Mouse (Mus musculus): Measurements from ENCODE around the gene Pdha1. TPM values are rescaled to one million over a fixed set of nuclear protein-coding genes. Genes with fewer than 3 reads are reported as not detected.
A peak's percentile ranks its signal among the peaks of the same experiment; 100 is the strongest.

Gene Pdha1
- total RNA-seq (2012; rRNA removed): 159 and 160 TPM in 2 replicates

DNA sequence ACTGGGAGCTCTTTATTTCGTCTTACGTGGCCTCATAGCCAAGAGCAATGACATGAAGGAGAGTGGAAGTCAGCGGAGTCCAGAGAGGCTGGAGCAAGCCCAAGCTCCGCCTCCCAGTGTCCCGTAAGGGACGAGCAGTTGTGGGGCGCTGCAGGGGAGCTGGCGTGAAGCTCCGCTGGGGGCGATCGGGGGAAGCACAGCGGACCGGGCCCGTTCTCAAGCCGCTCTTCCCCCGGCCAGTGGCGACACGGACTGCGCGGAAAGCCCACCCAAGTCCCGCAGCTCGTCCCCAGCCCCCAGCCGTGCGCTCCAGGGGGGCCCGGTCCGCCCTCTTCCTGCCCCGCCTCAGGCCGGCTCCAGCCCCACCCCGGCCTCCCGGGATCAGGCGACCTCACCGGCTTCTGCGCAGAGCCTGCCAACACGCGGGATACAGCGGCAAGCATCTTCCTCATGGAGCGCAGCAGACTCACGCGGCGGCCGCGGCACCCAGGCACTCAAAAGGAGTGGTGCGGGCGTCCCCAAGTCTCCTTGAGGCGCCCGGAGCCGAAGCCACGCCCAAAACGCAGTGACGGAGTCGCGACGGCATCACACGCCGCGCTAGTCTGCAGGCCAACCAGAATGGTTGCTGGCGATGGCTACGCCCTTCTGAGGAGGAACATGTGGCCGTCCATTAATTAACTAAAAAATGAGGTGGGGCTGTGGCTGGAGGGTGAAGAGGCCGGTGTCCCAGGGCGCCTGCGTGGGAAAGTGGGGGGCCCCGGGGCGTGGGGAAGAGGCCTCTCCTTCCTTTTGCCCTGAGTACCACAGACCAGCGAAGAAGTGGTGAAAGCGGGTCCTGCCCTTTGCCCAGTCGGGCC is at the start of gene Pdha1:
Gene Pdha1, minus strand, starts transcription at position 553 of the 857 bp plus-strand sequence.
- H3K4me3 ChIP-seq (ENCODE audit: insufficient read depth in 1 of 2, low read depth in 1 of 2, low read length in 2 of 2, poor library complexity in 1 of 2, severe bottlenecking in 1 of 2): peak within 1 kb of the TSS; percentile 90
- peak; percentile 52 for DNase-seq (ENCODE audit: low read depth, low spot score)
- H3K9me3 ChIP-seq (ENCODE audit: control insufficient read depth, insufficient read depth, low read depth, low read length): no peaks in the 10 kb centered on the region
- TF ChIP-seq CHD2 (IDR thresholded peaks at IDR 0.05; ENCODE audit: low read depth, low read length) (no peak), ZNF384 (IDR thresholded peaks at IDR 0.05; ENCODE audit: low read depth, low read length) (no peak), MAFK (IDR thresholded peaks at IDR 0.05; ENCODE audit: insufficient read depth, low read depth, low read length) (no peak), ZC3H11A (IDR thresholded peaks at IDR 0.05; ENCODE audit: borderline replicate concordance, low read depth, low read length) (no peak), HCFC1 (IDR thresholded peaks at IDR 0.05; ENCODE audit: borderline replicate concordance, insufficient read depth, low read length) (no peak)
- in situ Hi-C loops (cut with MboI; ENCODE audit: low sequenced_read_pairs in 2 of 2, unreplicated experiment in 2 of 2): no loop called here
- peaks cover 0 to 8% of the 10 kb centered on the region in 2 experiments; a peak in 2 of 4 replicates for H3K4me1 ChIP-seq (ENCODE audit: control insufficient read depth in 2 of 2, insufficient read depth in 2 of 2, low read length in 2 of 2, poor library complexity in 1 of 2)
- H3K9ac ChIP-seq (ENCODE audit: insufficient read depth, low read depth, low read length, poor library complexity, severe bottlenecking): peak within 1 kb of the TSS; percentile 90
- peak within 1 kb of the TSS; percentile 97 for H3K27ac ChIP-seq (ENCODE audit: insufficient read depth, low read depth, low read length, poor library complexity, severe bottlenecking)
- no peaks in the 10 kb centered on the region for H3K36me3 ChIP-seq (ENCODE audit: control insufficient read depth, insufficient read depth, low read length, poor library complexity, severe bottlenecking)

DNA sequence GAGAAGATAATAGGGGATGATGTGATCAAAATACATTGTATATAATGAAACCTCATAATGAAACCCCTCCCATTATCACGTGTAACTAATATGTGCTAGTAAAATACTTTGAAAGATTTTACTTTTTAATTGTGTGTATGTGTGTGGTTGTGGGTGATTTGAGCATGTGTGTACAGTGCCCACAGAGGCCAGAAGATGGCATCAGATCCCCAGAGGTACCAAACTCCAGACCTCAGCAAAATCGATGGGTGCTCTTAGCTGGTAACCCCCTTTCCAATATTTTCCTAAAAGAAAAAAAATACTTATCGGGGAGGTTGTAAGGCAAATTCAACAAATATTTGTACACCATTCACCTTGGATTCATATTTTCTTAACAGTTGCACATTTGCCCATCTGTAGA is 40.8 kb upstream of the Pdha1 start:
- DNase-seq (ENCODE audit: low read depth, low spot score): no peak
- in situ Hi-C loops (cut with MboI; ENCODE audit: low sequenced_read_pairs in 2 of 2, unreplicated experiment in 2 of 2): loop anchor here in 1 of 2 experiments (25.0 kb wide), 2 partner anchors 433 to 858 kb away; no protein-coding TSS in a partner anchor

DNA sequence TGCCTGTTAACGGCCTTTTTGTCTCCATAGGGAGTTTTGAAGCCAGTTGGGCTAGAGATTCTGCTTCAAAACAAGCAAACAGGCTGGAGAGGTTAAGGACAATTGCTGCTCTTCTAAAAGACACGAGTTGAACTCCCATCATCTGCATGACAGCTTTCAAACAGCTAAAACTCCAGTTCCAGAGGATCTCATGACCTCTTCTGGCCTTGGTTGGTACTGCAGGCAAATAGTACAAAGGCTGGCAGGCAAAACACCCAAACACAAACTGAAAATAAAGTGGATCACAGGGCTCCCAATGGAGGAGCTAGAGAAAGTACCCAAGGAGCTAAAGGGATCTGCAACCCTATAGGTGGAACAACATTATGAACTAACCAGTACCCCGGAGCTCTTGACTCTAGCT is 31.9 kb upstream of the Pdha1 start:
- in situ Hi-C loops (cut with MboI; ENCODE audit: low sequenced_read_pairs in 2 of 2, unreplicated experiment in 2 of 2): no loop called here
- H3K4me3 ChIP-seq (ENCODE audit: insufficient read depth in 1 of 2, low read depth in 1 of 2, low read length in 2 of 2, poor library complexity in 1 of 2, severe bottlenecking in 1 of 2): no peak overlapping the region
- H3K9me3 ChIP-seq (ENCODE audit: control insufficient read depth, insufficient read depth, low read depth, low read length): no peaks in the 10 kb centered on the region
- no peaks in the 10 kb centered on the region for H3K36me3 ChIP-seq (ENCODE audit: control insufficient read depth, insufficient read depth, low read length, poor library complexity, severe bottlenecking)
- DNase-seq (ENCODE audit: low read depth, low spot score): peak; percentile 40
- H3K4me1 ChIP-seq (ENCODE audit: control insufficient read depth in 2 of 2, insufficient read depth in 2 of 2, low read length in 2 of 2, poor library complexity in 1 of 2): no peaks in the 10 kb centered on the region
- TF ChIP-seq ZC3H11A (IDR thresholded peaks at IDR 0.05; ENCODE audit: borderline replicate concordance, low read depth, low read length) (peak; percentile 55), ZNF384 (IDR thresholded peaks at IDR 0.05; ENCODE audit: low read depth, low read length) (no peak)
- H3K27ac ChIP-seq (ENCODE audit: insufficient read depth, low read depth, low read length, poor library complexity, severe bottlenecking): no peak overlapping the region
- no peak overlapping the region for H3K9ac ChIP-seq (ENCODE audit: insufficient read depth, low read depth, low read length, poor library complexity, severe bottlenecking)

More for the DNA sequence above, 40.8 kb upstream of the Pdha1 start:
- H3K4me3 ChIP-seq (ENCODE audit: insufficient read depth in 1 of 2, low read depth in 1 of 2, low read length in 2 of 2, poor library complexity in 1 of 2, severe bottlenecking in 1 of 2): no peak overlapping the region
- H3K9me3 ChIP-seq (ENCODE audit: control insufficient read depth, insufficient read depth, low read depth, low read length): no peaks in the 10 kb centered on the region
- H3K27ac ChIP-seq (ENCODE audit: insufficient read depth, low read depth, low read length, poor library complexity, severe bottlenecking): no peak overlapping the region
- no peak overlapping the region for H3K9ac ChIP-seq (ENCODE audit: insufficient read depth, low read depth, low read length, poor library complexity, severe bottlenecking)
- H3K4me1 ChIP-seq (ENCODE audit: control insufficient read depth in 2 of 2, insufficient read depth in 2 of 2, low read length in 2 of 2, poor library complexity in 1 of 2): no peaks in the 10 kb centered on the region
- H3K36me3 ChIP-seq (ENCODE audit: control insufficient read depth, insufficient read depth, low read length, poor library complexity, severe bottlenecking): no peaks in the 10 kb centered on the region
- TF ChIP-seq ZC3H11A (IDR thresholded peaks at IDR 0.05; ENCODE audit: borderline replicate concordance, low read depth, low read length) (no peak), MAFK (IDR thresholded peaks at IDR 0.05; ENCODE audit: insufficient read depth, low read depth, low read length) (peak; percentile 78), HCFC1 (IDR thresholded peaks at IDR 0.05; ENCODE audit: borderline replicate concordance, insufficient read depth, low read length) (no peak), CHD2 (IDR thresholded peaks at IDR 0.05; ENCODE audit: low read depth, low read length) (no peak)

DNA sequence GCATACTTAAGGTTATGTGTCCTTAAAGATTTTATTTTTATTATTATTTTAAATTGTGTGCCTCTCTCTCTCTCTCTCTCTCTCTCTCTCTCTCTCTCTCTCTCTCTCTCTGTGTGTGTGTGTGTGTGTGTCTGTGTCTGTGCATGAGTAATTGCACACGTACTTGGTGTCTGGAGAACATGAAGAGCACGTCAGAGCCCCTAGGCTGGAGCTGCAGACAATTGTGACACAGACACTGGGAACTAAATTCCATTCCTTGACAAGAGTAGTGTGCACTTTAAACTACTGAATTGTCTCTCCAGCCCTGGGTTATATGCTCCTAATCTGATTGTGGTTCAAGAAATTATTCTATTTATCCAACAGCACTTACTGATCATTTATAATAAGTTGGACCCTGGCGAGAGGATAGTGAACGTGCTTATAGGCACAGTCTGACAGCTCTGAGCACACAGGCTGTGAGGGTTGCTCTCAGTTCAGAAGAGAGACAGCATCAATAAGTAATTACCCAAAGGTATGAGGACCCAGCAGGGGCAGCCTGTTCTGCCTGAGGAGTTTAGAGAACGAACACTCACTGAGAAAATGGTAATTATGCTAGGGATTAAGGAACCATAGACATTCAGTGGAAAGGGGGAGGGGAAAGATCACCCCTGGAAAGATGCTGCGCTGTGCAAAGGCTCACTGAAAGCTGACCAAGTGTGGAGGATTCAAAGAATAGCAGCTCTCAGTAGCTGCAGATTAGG is 28.2 kb upstream of the Pdha1 start:
- H3K9ac ChIP-seq (ENCODE audit: insufficient read depth, low read depth, low read length, poor library complexity, severe bottlenecking): no peak overlapping the region
- no peak for TF ChIP-seq ZC3H11A (IDR thresholded peaks at IDR 0.05; ENCODE audit: borderline replicate concordance, low read depth, low read length)
- no peak for TF ChIP-seq CHD2 (IDR thresholded peaks at IDR 0.05; ENCODE audit: low read depth, low read length)
- no peak for TF ChIP-seq MAFK (IDR thresholded peaks at IDR 0.05; ENCODE audit: insufficient read depth, low read depth, low read length)
- no peak for TF ChIP-seq HCFC1 (IDR thresholded peaks at IDR 0.05; ENCODE audit: borderline replicate concordance, insufficient read depth, low read length)
- TF ChIP-seq ZNF384 (IDR thresholded peaks at IDR 0.05; ENCODE audit: low read depth, low read length): no peak
- DNase-seq (ENCODE audit: low read depth, low spot score): no peak
- no peaks in the 10 kb centered on the region for H3K9me3 ChIP-seq (ENCODE audit: control insufficient read depth, insufficient read depth, low read depth, low read length)
- no peaks in the 10 kb centered on the region for H3K4me1 ChIP-seq (ENCODE audit: control insufficient read depth in 2 of 2, insufficient read depth in 2 of 2, low read length in 2 of 2, poor library complexity in 1 of 2)
- in situ Hi-C loops (cut with MboI; ENCODE audit: low sequenced_read_pairs in 2 of 2, unreplicated experiment in 2 of 2): no loop called here
- H3K36me3 ChIP-seq (ENCODE audit: control insufficient read depth, insufficient read depth, low read length, poor library complexity, severe bottlenecking): no peaks in the 10 kb centered on the region
- no peak overlapping the region for H3K27ac ChIP-seq (ENCODE audit: insufficient read depth, low read depth, low read length, poor library complexity, severe bottlenecking)
- H3K4me3 ChIP-seq (ENCODE audit: insufficient read depth in 1 of 2, low read depth in 1 of 2, low read length in 2 of 2, poor library complexity in 1 of 2, severe bottlenecking in 1 of 2): no peak overlapping the region
